8 mouse cellular contexts compared by ENCODE assay signal in the genomic region with DNA sequence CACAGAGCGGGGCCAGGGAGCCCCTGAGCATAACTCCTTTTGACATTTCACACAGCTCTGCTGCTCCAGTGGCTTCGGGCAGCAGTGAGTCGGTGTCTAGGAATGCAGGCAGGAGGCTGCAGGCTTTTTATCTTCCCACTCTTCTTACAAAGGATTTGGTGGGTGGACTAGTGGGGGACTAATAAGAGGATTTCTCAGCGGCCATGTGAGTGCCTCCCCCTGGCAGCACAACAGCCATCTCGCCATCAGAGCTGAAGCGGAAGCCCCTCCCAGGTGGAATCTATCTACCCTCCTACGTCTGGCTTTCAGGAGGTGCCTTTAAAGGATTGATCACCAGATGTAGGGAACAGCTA. TPM values are rescaled to one million over a fixed set of nuclear protein-coding genes. Genes with fewer than 3 reads are reported as not detected.
DNase-seq lines count a peak whose midpoint lies in the region; ATAC-seq and TF ChIP-seq lines count a peak whose summit lies in the region.
"Had no signal": no experiment of that assay in that cellular context is flagged by ENCODE, and none has a peak within 500 bp of the region (broad histone marks: within the 10 kb centered on the region; RNA-seq: fewer than 3 reads in every experiment).

No protein-coding gene starts in this region.

- no peak for TF ChIP-seq EP300 in stomach, postnatal 0 days (optimal IDR thresholded peaks at IDR 0.05)

- no peaks in the 10 kb centered on the region for H3K27me3 ChIP-seq in lung, embryonic 15.5 days
- no peaks in the 10 kb centered on the region for H3K27me3 ChIP-seq in limb, embryonic 12.5 days
- H3K27me3 ChIP-seq in stomach, postnatal 0 days (ENCODE audit: control insufficient read depth, insufficient read depth, low read length), result no peaks in the 10 kb centered on the region

- H3K4me3 ChIP-seq in lung, embryonic 15.5 days, result no peak overlapping the region
- no peak overlapping the region for H3K4me3 ChIP-seq in embryonic fibroblast, embryonic 13.5 days (ENCODE audit: insufficient read depth, low read length)
- 0 out of 2 replicates have a peak overlapping the region, but pooled peaks have one; percentile 1 for H3K4me3 ChIP-seq in limb, embryonic 12.5 days (replicated peaks)
- H3K4me3 ChIP-seq in stomach, postnatal 0 days (ENCODE audit: low read depth, low read length), result no peak overlapping the region

- H3K9me3 ChIP-seq in lung, embryonic 15.5 days, result no peaks in the 10 kb centered on the region
- no peaks in the 10 kb centered on the region for H3K9me3 ChIP-seq in limb, embryonic 12.5 days
- H3K9me3 ChIP-seq in stomach, postnatal 0 days (ENCODE audit: control insufficient read depth, low read length), result no peaks in the 10 kb centered on the region

- H3K36me3 ChIP-seq in lung, embryonic 15.5 days, result no peaks in the 10 kb centered on the region
- H3K36me3 ChIP-seq in limb, embryonic 12.5 days, result no peaks in the 10 kb centered on the region
- no peaks in the 10 kb centered on the region; the same call in 1 of the 2 replicates for H3K36me3 ChIP-seq in stomach, postnatal 0 days (ENCODE audit: control insufficient read depth, insufficient read depth, low read length)

- 24% methylated on average over 7 of the region's 7 CpGs for WGBS in lung, embryonic 15.5 days
- 5% methylated on average over 7 of the region's 7 CpGs for WGBS in limb, embryonic 12.5 days
- whole genome bisulfite sequencing in stomach, postnatal 0 days, result 18% methylated on average over 7 of the region's 7 CpGs

- H3K9ac ChIP-seq in lung, embryonic 15.5 days, result no peak overlapping the region
- H3K9ac ChIP-seq in limb, embryonic 12.5 days (replicated peaks), result 0 out of 2 replicates have a peak overlapping the region, but pooled peaks have one; percentile 24
- peak overlapping the region; percentile 28; the same call in 1 of the 2 replicates for H3K9ac ChIP-seq in stomach, postnatal 0 days (ENCODE audit: low read length)

- no peak for DNase-seq in lung, postnatal 10 days
- peak; percentile 37 for DNase-seq in stomach, postnatal 0 days (ENCODE audit: low spot score)
- DNase-seq in testis, postnatal 14 days (ENCODE audit: low spot score), result no peak
- DNase-seq in ovary, postnatal 10 days (ENCODE audit: low spot score), result no peak
- DNase-seq: lung, postnatal 14 days had no signal

- peak; percentile 41; the same call in 1 of the 2 replicates for TF ChIP-seq POLR2A in embryonic fibroblast, embryonic 13.5 days (IDR thresholded peaks at IDR 0.05; ENCODE audit: low read depth, low read length)

- peaks cover 46% of the 10 kb centered on the region for H3K4me1 ChIP-seq in lung, embryonic 15.5 days
- H3K4me1 ChIP-seq in embryonic fibroblast, embryonic 13.5 days (ENCODE audit: control insufficient read depth, insufficient read depth, low read length), result peaks cover 17% of the 10 kb centered on the region
- peaks cover 46% of the 10 kb centered on the region for H3K4me1 ChIP-seq in limb, embryonic 12.5 days (replicated peaks)
- H3K4me1 ChIP-seq in stomach, postnatal 0 days (replicated peaks; ENCODE audit: control insufficient read depth, insufficient read depth), result 0 out of 2 replicates have a peak, but pooled peaks cover 4% of the 10 kb centered on the region

- ATAC-seq in lung, embryonic 15.5 days (ENCODE audit: borderline replicate concordance, extremely low read depth, low FRiP score, low TSS enrichment), result no peak
- no peak for ATAC-seq in limb, embryonic 12.5 days (ENCODE audit: insufficient number of reproducible peaks, insufficient read depth, low FRiP score, low TSS enrichment, low read depth)
- ATAC-seq in stomach, postnatal 0 days (ENCODE audit: low FRiP score, low TSS enrichment), result peak; percentile 18; the same call in 1 of the 2 replicates

- no peak for TF ChIP-seq CTCF in embryonic fibroblast, embryonic 13.5 days (IDR thresholded peaks at IDR 0.05; ENCODE audit: borderline replicate concordance, insufficient read depth, low read length)
- no peak for TF ChIP-seq CTCF in stomach, postnatal 0 days (IDR thresholded peaks at IDR 0.05; ENCODE audit: low read depth)

- peak overlapping the region; percentile 35; the same call in 1 of the 2 replicates for H3K4me2 ChIP-seq in lung, embryonic 15.5 days
- H3K4me2 ChIP-seq in limb, embryonic 12.5 days, result peak overlapping the region; percentile 42
- H3K4me2 ChIP-seq in stomach, postnatal 0 days (replicated peaks; ENCODE audit: low read depth), result peak overlapping the region; percentile 21

- H3K27ac ChIP-seq in lung, embryonic 15.5 days, result peak overlapping the region; percentile 76
- peak overlapping the region; percentile 98 for H3K27ac ChIP-seq in embryonic fibroblast, embryonic 13.5 days (ENCODE audit: insufficient read depth, low read length)
- H3K27ac ChIP-seq in limb, embryonic 12.5 days, result peak overlapping the region; percentile 83
- peak overlapping the region; percentile 70 for H3K27ac ChIP-seq in stomach, postnatal 0 days (replicated peaks)

RNA-seq across cellular contexts. Expression of a gene that starts 34.7 kb away (rescaled TPM):
- polyA plus RNA-seq in lung, embryonic 15.5 days (2015; fragmentation: Nextera tagmentation; extraction: Ambion mirVana), result 50.1 and 52.0 TPM in 2 replicates
- polyA plus RNA-seq in embryonic fibroblast, embryonic 13.5 days (2011; ENCODE audit: insufficient read length, low read depth, missing spikeins), result 58.3 and 68.6 TPM in 2 replicates
- polyA plus RNA-seq in limb, embryonic 12.5 days (2016; fragmentation: Nextera tagmentation; extraction: Ambion mirVana), result 58.5 and 62.3 TPM in 2 replicates
- 69.3 and 73.9 TPM in 2 replicates for polyA plus RNA-seq in stomach, postnatal 0 days (2015; fragmentation: Nextera tagmentation; extraction: Ambion mirVana)

RNA-seq across cellular contexts. Expression of a gene that starts 44.1 kb away (rescaled TPM):
- 10.8 and 11.0 TPM in 2 replicates for polyA plus RNA-seq in lung, embryonic 15.5 days (2015; fragmentation: Nextera tagmentation; extraction: Ambion mirVana)
- polyA plus RNA-seq in embryonic fibroblast, embryonic 13.5 days (2011; ENCODE audit: insufficient read length, low read depth, missing spikeins), result 21.1 and 22.8 TPM in 2 replicates
- polyA plus RNA-seq in limb, embryonic 12.5 days (2016; fragmentation: Nextera tagmentation; extraction: Ambion mirVana), result 15.1 and 18.8 TPM in 2 replicates
- 8.9 and 9.0 TPM in 2 replicates for polyA plus RNA-seq in stomach, postnatal 0 days (2015; fragmentation: Nextera tagmentation; extraction: Ambion mirVana)
